Mouse (Mus musculus) CH12.LX (cell line): ENCODE data around the gene Pptc7. TPM values are rescaled to one million over a fixed set of nuclear protein-coding genes. Genes with fewer than 3 reads are reported as not detected.

Experiments
- DNase-seq: peaks from one replicate; pipeline ENCODE4 v3.0.0-alpha.2; 2013; ENCODE audit errors: extremely low read depth
- H3K27ac ChIP-seq: 2 replicates; pipeline ENCODE4 v1.5.1; 2012; ENCODE audit warnings: low read depth, mild to moderate bottlenecking, control low read depth, moderate library complexity; ENCODE audit not compliant: insufficient read depth
- H3K27me3 ChIP-seq: replicated peaks from 2 replicates; pipeline ENCODE3; 2012; ENCODE audit warnings: inconsistent platforms
- H3K36me3 ChIP-seq, 2 experiments: replicated peaks in 1 of 2; 2 replicates each; pipeline versions ENCODE3 to v1.6.1; 2012; ENCODE audit warnings: inconsistent platforms in 1 of 2, low read length in 1 of 2, mild to moderate bottlenecking in 1 of 2, mixed read lengths in 1 of 2, moderate library complexity in 1 of 2; ENCODE audit not compliant: control insufficient read depth in 1 of 2, insufficient read depth in 1 of 2
- H3K4me1 ChIP-seq, 2 experiments: 2 replicates each; pipeline ENCODE4 v1.6.1; 2012; ENCODE audit warnings: inconsistent platforms in 1 of 2, moderate library complexity in 1 of 2; ENCODE audit not compliant: insufficient read depth in 2 of 2, control insufficient read depth in 1 of 2
- H3K4me2 ChIP-seq: 2 replicates; pipeline ENCODE4 v1.6.1; 2012; ENCODE audit warnings: low read depth, mild to moderate bottlenecking, control low read depth; ENCODE audit not compliant: poor library complexity, insufficient read depth, severe bottlenecking
- H3K4me3 ChIP-seq, 3 experiments: fragments of 150-350 bp in 1 of 3; sonication (generic) in 1 of 3; replicated peaks in 1 of 3; 2 replicates each; pipeline versions ENCODE3 to v1.5.1; 2011 to 2012; ENCODE audit warnings: low read depth in 2 of 3, low read length in 2 of 3, mild to moderate bottlenecking in 2 of 3, moderate library complexity in 2 of 3, control low read depth in 1 of 3, improper control_type of control experiment in 1 of 3, inconsistent platforms in 1 of 3, mixed read lengths in 1 of 3; ENCODE audit not compliant: poor library complexity in 1 of 3
- H3K79me2 ChIP-seq: replicated peaks from 2 replicates; pipeline ENCODE4 v1.6.1; 2012; ENCODE audit warnings: mild to moderate bottlenecking, moderate library complexity; ENCODE audit not compliant: control insufficient read depth, poor library complexity, insufficient read depth, severe bottlenecking; ENCODE audit errors: extremely low read depth
- H3K9ac ChIP-seq: 2 replicates; pipeline ENCODE4 v1.6.1; 2012; ENCODE audit warnings: low read depth, mild to moderate bottlenecking, control low read depth, moderate library complexity; ENCODE audit not compliant: insufficient read depth
- H3K9me3 ChIP-seq: replicated peaks from 2 replicates; pipeline ENCODE3; 2012; ENCODE audit warnings: low read length, inconsistent platforms, mixed read lengths
- BHLHE40 ChIP-seq: IDR thresholded peaks from 2 replicates; pipeline ENCODE4 v1.6.1; 2011; ENCODE audit warnings: mild to moderate bottlenecking, low read depth, low read length, improper control_type of control experiment
- CHD2 ChIP-seq: IDR thresholded peaks from 2 replicates; pipeline ENCODE4 v1.6.1; 2011; ENCODE audit warnings: low read length, improper control_type of control experiment
- CTCF ChIP-seq, 2 experiments: IDR thresholded peaks in 1 of 2; conservative IDR thresholded peaks in 1 of 2; 2 replicates each; pipeline ENCODE4 v1.5.1; 2011 to 2012; ENCODE audit warnings: low read depth in 2 of 2, low read length in 2 of 2, improper control_type of control experiment in 1 of 2, inconsistent platforms in 1 of 2, mild to moderate bottlenecking in 1 of 2, moderate library complexity in 1 of 2
- ELF1 ChIP-seq: IDR thresholded peaks from 2 replicates; pipeline ENCODE4 v1.6.1; 2014; ENCODE audit warnings: low read depth, mild to moderate bottlenecking, inconsistent platforms, low read length, improper control_type of control experiment
- HCFC1 ChIP-seq: IDR thresholded peaks from 2 replicates; pipeline ENCODE4 v1.6.1; 2012; ENCODE audit warnings: low read depth, mild to moderate bottlenecking, inconsistent platforms, low read length, improper control_type of control experiment
- IRF4 ChIP-seq: IDR thresholded peaks from 2 replicates; pipeline ENCODE4 v1.6.1; 2014; ENCODE audit warnings: low read depth, mild to moderate bottlenecking, inconsistent platforms, low read length, improper control_type of control experiment
- JUND ChIP-seq: conservative IDR thresholded peaks from 2 replicates; pipeline ENCODE4 v1.6.1; 2011; ENCODE audit warnings: low read depth, low read length, improper control_type of control experiment
- MAX ChIP-seq: IDR thresholded peaks from 2 replicates; pipeline ENCODE4 v1.6.1; 2011; ENCODE audit warnings: low read length, improper control_type of control experiment
- MXI1 ChIP-seq: IDR thresholded peaks from 2 replicates; pipeline ENCODE4 v1.6.1; 2011; ENCODE audit warnings: mild to moderate bottlenecking, low read depth, low read length, improper control_type of control experiment
- MYC ChIP-seq: IDR thresholded peaks from 2 replicates; pipeline ENCODE4 v1.6.1; 2011; ENCODE audit warnings: low read depth, mild to moderate bottlenecking, improper control_type of control experiment, low read length
- NELFE ChIP-seq: IDR thresholded peaks from 2 replicates; pipeline ENCODE4 v1.6.1; 2011; ENCODE audit warnings: low read depth, low read length, improper control_type of control experiment
- NRF1 ChIP-seq: IDR thresholded peaks from 2 replicates; pipeline ENCODE4 v1.6.1; 2014; ENCODE audit warnings: low read depth, mild to moderate bottlenecking, inconsistent platforms, low read length, improper control_type of control experiment, moderate library complexity
- POLR2A ChIP-seq: IDR thresholded peaks from 2 replicates; pipeline ENCODE4 v1.6.1; 2011; ENCODE audit warnings: low read depth, mild to moderate bottlenecking, improper control_type of control experiment, low read length
- RAD21 ChIP-seq: IDR thresholded peaks from 2 replicates; pipeline ENCODE4 v1.6.1; 2011; ENCODE audit warnings: low read depth, mild to moderate bottlenecking, low read length, improper control_type of control experiment, moderate library complexity
- SMC3 ChIP-seq: IDR thresholded peaks from 2 replicates; pipeline ENCODE4 v1.6.1; 2011; ENCODE audit warnings: low read depth, low read length, improper control_type of control experiment
- TBP ChIP-seq: conservative IDR thresholded peaks from 2 replicates; pipeline ENCODE4 v1.6.1; 2011; ENCODE audit warnings: low read depth, low read length, improper control_type of control experiment
- TCF12 ChIP-seq: IDR thresholded peaks from 2 replicates; pipeline ENCODE4 v1.6.1; 2014; ENCODE audit warnings: low read depth, mild to moderate bottlenecking, inconsistent platforms, low read length, improper control_type of control experiment
- UBTF ChIP-seq: IDR thresholded peaks from 2 replicates; pipeline ENCODE4 v1.6.1; 2012; ENCODE audit warnings: low read depth, mild to moderate bottlenecking, inconsistent platforms, low read length, improper control_type of control experiment, moderate library complexity
- USF1 ChIP-seq: IDR thresholded peaks from 2 replicates; pipeline ENCODE4 v1.6.1; 2014; ENCODE audit warnings: low read depth, mild to moderate bottlenecking, inconsistent platforms, low read length, improper control_type of control experiment
- USF2 ChIP-seq: conservative IDR thresholded peaks from 2 replicates; pipeline ENCODE4 v1.6.1; 2011; ENCODE audit warnings: low read depth, low read length, improper control_type of control experiment
- ZMIZ1 ChIP-seq: IDR thresholded peaks from 2 replicates; pipeline ENCODE4 v1.6.1; 2012; ENCODE audit warnings: low read depth, mild to moderate bottlenecking, inconsistent platforms, low read length, improper control_type of control experiment
- ZNF384 ChIP-seq: IDR thresholded peaks from 2 replicates; pipeline ENCODE4 v1.6.1; 2012; ENCODE audit warnings: low read depth, low read length, improper control_type of control experiment, inconsistent platforms
- dilution Hi-C: fragments of 300-500 bp; cut with MboI; formaldehyde crosslinking; loops from 2 replicates; pipeline ENCODE4 v1.14.3; 2020; ENCODE audit warnings: low sequenced_read_pairs; ENCODE audit not compliant: extremely low pct_unique_long_range_greater_than_20kb, extremely low pct_ligation_motif_present
- in situ Hi-C: fragments of 300-500 bp; cut with MboI; formaldehyde crosslinking; loops from 3 replicates; pipeline ENCODE4 v1.14.3; 2019; ENCODE audit warnings: low sequenced_read_pairs, low pct_ligation_motif_present, low pct_unique_long_range_greater_than_20kb, mixed read lengths
- polyA plus RNA-seq: library from polyadenylated mRNA; unstranded; fragments of >175 nt; gene quantifications from 2 replicates; pipeline ENCODE4 v1.2.1, GENCODE M21; 2012; ENCODE audit warnings: low read depth; ENCODE audit not compliant: insufficient read length
- total RNA-seq, 2 experiments: library from RNA; depleted of rRNA; stranded (reverse); fragments of 300-350 nt in 1 of 2; fragments of >200 nt in 1 of 2; gene quantifications; 2 replicates each; pipeline ENCODE4 v1.2.3; 2012 to 2014

Gene Pptc7
- total RNA-seq (2012; rRNA removed): 17.1 and 19.9 TPM in 2 replicates
- 25.6 and 25.9 TPM in 2 replicates for total RNA-seq (2014; rRNA removed)
- polyA plus RNA-seq: 22.2 and 23.6 TPM in 2 replicates

GRCm38 (mm10) chr5:122284183-122285028 lies at the start of gene Pptc7:
Gene Pptc7 (plus strand): TSS chr5:122284365.
- in situ Hi-C loops (no loop called here), dilution Hi-C loops (no loop called here)
- peak within 1 kb of the TSS; percentile 5 for H3K27ac ChIP-seq
- H3K9ac ChIP-seq: peak within 1 kb of the TSS; percentile 80
- H3K36me3 ChIP-seq: peaks cover 0 to 23% of the 10 kb centered on the region in 2 experiments
- H3K4me3 ChIP-seq: peak within 1 kb of the TSS; percentile 87 to 96 (median 95)
- peaks cover 49% of the 10 kb centered on the region for H3K79me2 ChIP-seq
- DNase-seq: peak; percentile 94
- peak; percentile 49; the same call in 1 of the 2 replicates for TF ChIP-seq TCF12
- TF ChIP-seq TBP: peak; percentile 73
- TF ChIP-seq RAD21: no peak
- peak; percentile 78 for TF ChIP-seq POLR2A
- no peak; the same call in 1 of the 2 replicates for TF ChIP-seq MXI1
- TF ChIP-seq BHLHE40: peak; percentile 48
- peak; percentile 62; the same call in 1 of the 2 replicates for TF ChIP-seq UBTF
- 0 out of 2 replicates have a peak, but pooled peaks have one; percentile 39 for TF ChIP-seq ELF1
- 0 out of 2 replicates have a peak, but pooled peaks have one; percentile 5 for TF ChIP-seq MAX
- TF ChIP-seq ZNF384: no peak
- TF ChIP-seq ZMIZ1: peak; percentile 80
- no peak for TF ChIP-seq CHD2
- TF ChIP-seq NELFE: peak; percentile 66; the same call in 1 of the 2 replicates
- TF ChIP-seq HCFC1: peak; percentile 78
- TF ChIP-seq NRF1: peak; percentile 82
- TF ChIP-seq JUND: no peak
- TF ChIP-seq, all 38 proteins: peak for 11
- Histone ChIP-seq H3K4me1 (peaks cover 17 to 40% of the 10 kb centered on the region in 2 experiments), H3K4me2 (peak within 1 kb of the TSS; percentile 76), H3K27me3 (no peaks in the 10 kb centered on the region), H3K9me3 (no peaks in the 10 kb centered on the region)

- no peak for TF ChIP-seq IRF4
- no peak for TF ChIP-seq CHD2
- TF ChIP-seq RAD21: peak; percentile 10
- TF ChIP-seq USF1: peak; percentile 67
- peak; percentile 37 for TF ChIP-seq SMC3
- no peak for TF ChIP-seq MYC
- TF ChIP-seq USF2: peak; percentile 41
- peak in 1 of 2 experiments; percentile 42; a peak in 2 of 4 replicates for TF ChIP-seq CTCF (conservative IDR thresholded peaks at IDR 0.05 in 1 of 2, IDR thresholded peaks at IDR 0.05 in 1 of 2; ENCODE audit: low read depth in 2 of 2, low read length in 2 of 2)
- no peak for TF ChIP-seq BHLHE40
- DNase-seq: peak; percentile 68
- H3K4me1 ChIP-seq: peaks cover 28 to 70% of the 10 kb centered on the region in 2 experiments
- no peaks in the 10 kb centered on the region for H3K9me3 ChIP-seq
- H3K79me2 ChIP-seq: peaks cover 8% of the 10 kb centered on the region
- H3K27me3 ChIP-seq: no peaks in the 10 kb centered on the region
- dilution Hi-C loops: no loop called here
- in situ Hi-C loops: no loop called here
- H3K27ac ChIP-seq: peak overlapping the region; percentile 98
- peak overlapping the region; percentile 62 for H3K4me2 ChIP-seq
- peak overlapping the region; percentile 53 for H3K9ac ChIP-seq
- H3K36me3 ChIP-seq: peaks cover 31 to 67% of the 10 kb centered on the region in 2 experiments
- H3K4me3 ChIP-seq: no peak overlapping the region
Observed at GRCm38 (mm10) chr5:122235196-122235836, 48.8 kb upstream of the Pptc7 start.
